ENCODE assay signal across 13 mouse cellular contexts in the genomic region with DNA sequence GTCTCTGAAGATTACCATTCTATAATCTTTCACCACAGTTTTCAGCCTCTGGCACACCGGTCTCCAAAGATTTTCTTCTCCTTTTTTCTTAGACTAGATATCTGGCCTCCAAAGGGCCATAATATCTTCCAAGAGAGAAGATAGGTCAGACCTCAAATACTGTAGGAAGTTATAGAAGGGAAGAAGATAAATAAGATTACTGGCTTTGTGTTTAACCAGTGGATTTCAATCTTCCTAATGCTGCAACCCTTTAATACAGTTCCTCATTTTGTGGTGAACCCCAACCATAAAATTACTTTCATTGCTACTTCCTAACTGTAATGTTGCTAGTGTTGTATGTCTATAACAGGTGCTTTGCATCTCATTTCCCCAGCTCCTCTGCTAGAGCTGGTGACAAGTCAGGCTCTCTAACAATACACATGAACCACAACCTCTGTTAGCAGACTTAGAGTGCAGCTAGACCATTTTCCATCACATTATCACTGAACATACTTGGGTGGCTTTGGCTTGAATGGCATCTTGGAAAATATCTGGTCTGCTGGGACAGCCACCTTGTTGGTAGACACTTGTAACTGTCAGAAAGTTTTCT.
"Had no signal": no experiment of that assay in that cellular context is flagged by ENCODE, and none has a peak within 500 bp of the region (broad histone marks: within the 10 kb centered on the region; RNA-seq: fewer than 3 reads in every experiment).

No protein-coding gene starts in this region.

- H3K36me3 ChIP-seq: midbrain, embryonic 13.5 days; midbrain, embryonic 15.5 days; neural tube, embryonic 12.5 days had no signal

- H3K4me3 ChIP-seq: megakaryocyte, embryonic 14.5 days; midbrain, embryonic 13.5 days; midbrain, embryonic 15.5 days; neural tube, embryonic 12.5 days had no signal

- H3K4me1 ChIP-seq: midbrain, embryonic 13.5 days; midbrain, embryonic 15.5 days; neural tube, embryonic 12.5 days had no signal

- DNase-seq: lung, adult 18-20 months; lung, embryonic 14.5 days; lung, postnatal 10 days; right cerebral cortex, postnatal 14 days; thymus, adult 18-20 months; thymus, postnatal 14 days; thymus, postnatal 4 days had no signal

- H3K9me3 ChIP-seq: megakaryocyte, embryonic 14.5 days; midbrain, embryonic 13.5 days; midbrain, embryonic 15.5 days; neural tube, embryonic 12.5 days had no signal

- ATAC-seq: midbrain, embryonic 13.5 days; midbrain, embryonic 15.5 days had no signal

- H3K4me2 ChIP-seq: lung, embryonic 14.5 days; midbrain, embryonic 11.5 days; midbrain, embryonic 13.5 days; midbrain, embryonic 15.5 days; neural tube, embryonic 12.5 days had no signal

- H3K27me3 ChIP-seq: megakaryocyte, embryonic 14.5 days; midbrain, embryonic 13.5 days; midbrain, embryonic 15.5 days; neural tube, embryonic 12.5 days had no signal

- H3K9ac ChIP-seq: lung, embryonic 14.5 days; midbrain, embryonic 13.5 days; midbrain, embryonic 15.5 days; neural tube, embryonic 12.5 days had no signal

- H3K27ac ChIP-seq: macrophage; midbrain, embryonic 13.5 days; midbrain, embryonic 15.5 days; neural tube, embryonic 12.5 days had no signal
